Mouse (Mus musculus): ENCODE results near the gene Zfp981. TPM values are rescaled to one million over a fixed set of nuclear protein-coding genes. Genes with fewer than 3 reads are reported as not detected.
"Not testable (repeated sequence)": the region's sequence is repeated elsewhere in the genome, so short reads cannot be mapped to it uniquely, and the experiment has no call there.

Gene Zfp981
- polyA plus RNA-seq, 1 experiment from 2014 or later: 0.11 TPM

DNA sequence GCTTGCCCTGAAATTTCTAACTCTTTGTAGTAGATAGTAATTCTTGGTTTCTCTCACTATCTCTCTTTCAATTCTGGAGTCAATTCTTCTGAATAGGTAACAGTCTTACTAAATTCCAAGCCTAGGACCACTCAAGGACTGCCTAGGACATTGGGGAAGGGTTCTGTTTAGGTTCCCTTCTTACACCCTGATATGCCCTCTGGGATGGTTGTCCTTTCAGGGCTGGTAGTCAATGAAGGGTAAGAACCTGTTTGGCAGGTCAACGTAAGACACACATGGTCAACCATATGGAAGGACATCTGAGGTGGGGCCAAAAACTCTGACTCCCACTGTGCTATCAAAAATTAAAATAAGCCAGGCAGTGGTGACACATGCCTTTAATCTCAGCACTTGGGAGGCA, 9.0 kb upstream of the Zfp981 start:
- no peak for DNase-seq (ENCODE audit: low spot score)
- WGBS: 49% methylated on average over 1 of the region's 1 CpGs

DNA sequence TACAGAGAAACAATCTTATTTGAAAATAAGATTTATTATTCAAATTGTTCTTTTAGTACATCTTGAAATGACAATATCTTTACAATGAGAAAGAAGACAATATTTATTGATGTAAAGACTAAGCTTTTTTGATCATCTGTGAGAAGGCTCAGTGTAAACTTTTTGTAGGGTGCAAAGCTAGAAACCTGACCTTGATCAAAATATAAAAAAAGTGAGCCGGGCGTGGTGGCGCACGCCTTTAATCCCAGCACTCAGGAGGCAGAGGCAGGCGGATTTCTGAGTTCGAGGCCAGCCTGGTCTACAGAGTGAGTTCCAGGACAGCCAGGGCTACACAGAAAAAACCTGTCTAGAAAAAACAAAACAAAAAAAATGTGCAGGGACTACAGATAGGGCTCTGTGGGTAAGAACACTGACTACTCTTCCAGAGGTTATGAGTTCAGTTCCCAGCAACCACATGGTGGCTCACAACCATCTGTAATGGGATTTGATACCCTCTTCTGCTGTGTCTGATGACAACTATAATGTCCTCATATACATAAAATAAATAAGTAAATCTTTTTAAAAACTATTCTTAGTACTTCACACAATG, 8.4 kb upstream of the Zfp981 start:
- not testable (repeated sequence) for H3K27me3 ChIP-seq (replicated peaks; ENCODE audit: low read depth, poor library complexity, severe bottlenecking); H3K4me1 ChIP-seq; H3K27ac ChIP-seq (replicated peaks); H3K4me3 ChIP-seq; H3K36me3 ChIP-seq (replicated peaks); DNase-seq (ENCODE audit: low spot score)
- WGBS: 87% methylated on average over 6 of the region's 6 CpGs
- peaks cover 78% of the 10 kb centered on the region for H3K9me3 ChIP-seq

More for the DNA sequence above, 9.0 kb upstream of the Zfp981 start:
- H3K27ac ChIP-seq (replicated peaks): no peak overlapping the region
- H3K9me3 ChIP-seq: peaks cover 79% of the 10 kb centered on the region
- H3K4me3 ChIP-seq: no peak overlapping the region
- no peaks in the 10 kb centered on the region for H3K4me1 ChIP-seq
- H3K36me3 ChIP-seq (replicated peaks): no peaks in the 10 kb centered on the region
- H3K27me3 ChIP-seq (replicated peaks; ENCODE audit: low read depth, poor library complexity, severe bottlenecking): no peaks in the 10 kb centered on the region

- no peaks in the 10 kb centered on the region for H3K27me3 ChIP-seq (replicated peaks; ENCODE audit: low read depth, poor library complexity, severe bottlenecking)
- peaks cover 76% of the 10 kb centered on the region for H3K9me3 ChIP-seq
- no peak for DNase-seq (ENCODE audit: low spot score)
- no peak overlapping the region for H3K27ac ChIP-seq (replicated peaks)
- 72% methylated on average over 4 of the region's 4 CpGs for WGBS
- no peaks in the 10 kb centered on the region for H3K4me1 ChIP-seq
- H3K4me3 ChIP-seq: no peak overlapping the region
- H3K36me3 ChIP-seq (replicated peaks): no peaks in the 10 kb centered on the region
Observed at GRCm38 (mm10) chr4:146494980-146495379, 6.8 kb upstream of the Zfp981 start.

DNA sequence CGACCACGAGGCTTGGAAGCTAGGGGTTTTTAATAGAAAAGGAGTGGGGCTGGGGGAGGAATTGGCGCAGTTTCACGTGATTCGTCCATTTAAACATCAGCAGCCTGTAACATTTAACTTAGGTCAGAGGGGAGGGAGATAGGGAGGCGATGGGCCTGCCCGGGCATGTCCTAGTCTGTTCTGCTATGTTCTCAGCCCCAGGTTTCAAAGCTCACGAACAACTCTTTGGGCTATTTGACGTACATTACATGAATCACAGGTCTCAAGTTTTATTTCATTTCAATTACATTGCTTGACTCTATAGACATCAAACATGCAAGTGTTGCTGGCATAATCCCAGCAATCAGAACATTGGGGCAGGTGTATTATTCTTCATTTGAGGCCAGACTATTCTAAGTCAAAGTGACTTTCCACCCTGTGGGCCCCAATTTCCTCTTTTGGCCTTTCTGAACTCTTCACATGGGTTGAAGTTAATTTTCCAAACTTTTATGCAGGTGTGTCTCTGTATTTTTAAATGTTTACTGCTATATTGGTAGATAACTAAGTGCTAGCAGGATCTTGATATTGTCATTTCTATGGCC, 4.0 kb upstream of the Zfp981 start:
- not testable (repeated sequence) for H3K27ac ChIP-seq (replicated peaks); H3K27me3 ChIP-seq (replicated peaks; ENCODE audit: low read depth, poor library complexity, severe bottlenecking); DNase-seq (ENCODE audit: low spot score); H3K4me3 ChIP-seq; H3K36me3 ChIP-seq (replicated peaks); H3K4me1 ChIP-seq
- H3K9me3 ChIP-seq: peaks cover 73% of the 10 kb centered on the region
- WGBS: 84% methylated on average over 9 of the region's 9 CpGs

DNA sequence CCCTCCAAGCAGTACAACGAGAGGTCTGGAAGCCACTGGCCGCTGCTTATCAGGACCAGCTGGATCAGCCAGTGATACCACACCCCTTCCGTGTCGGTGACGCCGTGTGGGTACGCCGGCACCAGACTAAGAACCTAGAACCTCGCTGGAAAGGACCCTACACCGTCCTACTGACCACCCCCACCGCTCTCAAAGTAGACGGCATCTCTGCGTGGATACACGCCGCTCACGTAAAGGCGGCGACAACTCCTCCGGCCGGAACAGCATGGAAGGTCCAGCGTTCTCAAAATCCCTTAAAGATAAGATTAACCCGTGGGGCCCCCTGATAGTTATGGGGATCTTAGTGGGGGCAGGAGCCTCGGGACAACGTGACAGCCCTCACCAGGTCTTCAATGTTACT, 7.2 kb downstream of the Zfp981 start:
- not testable (repeated sequence) for DNase-seq (ENCODE audit: low spot score); H3K4me3 ChIP-seq; H3K27ac ChIP-seq (replicated peaks); H3K27me3 ChIP-seq (replicated peaks; ENCODE audit: low read depth, poor library complexity, severe bottlenecking); H3K4me1 ChIP-seq; H3K36me3 ChIP-seq (replicated peaks)
- H3K9me3 ChIP-seq: peaks cover 19% of the 10 kb centered on the region
- 96% methylated on average over 23 of the region's 24 CpGs for WGBS

- peaks cover 43% of the 10 kb centered on the region for H3K9me3 ChIP-seq
- H3K27ac ChIP-seq (replicated peaks); H3K4me3 ChIP-seq; H3K4me1 ChIP-seq; H3K27me3 ChIP-seq (replicated peaks; ENCODE audit: low read depth, poor library complexity, severe bottlenecking); DNase-seq (ENCODE audit: low spot score); H3K36me3 ChIP-seq (replicated peaks): not testable (repeated sequence)
Observed at GRCm38 (mm10) chr4:146511871-146512270, 10.0 kb downstream of the Zfp981 start.

- H3K4me1 ChIP-seq: no peaks in the 10 kb centered on the region
- WGBS: 63% methylated on average over 1 of the region's 1 CpGs
- no peak overlapping the region for H3K27ac ChIP-seq (replicated peaks)
- no peaks in the 10 kb centered on the region for H3K36me3 ChIP-seq (replicated peaks)
- H3K9me3 ChIP-seq: peaks cover 80% of the 10 kb centered on the region
- no peak for DNase-seq (ENCODE audit: low spot score)
- no peak overlapping the region for H3K4me3 ChIP-seq
- H3K27me3 ChIP-seq (replicated peaks; ENCODE audit: low read depth, poor library complexity, severe bottlenecking): no peaks in the 10 kb centered on the region
Observed at GRCm38 (mm10) chr4:146516474-146516873, 14.6 kb downstream of the Zfp981 start.

GRCm38 (mm10) chr4:146517150-146517549, 15.3 kb downstream of the Zfp981 start:
- DNase-seq (ENCODE audit: low spot score); H3K36me3 ChIP-seq (replicated peaks); H3K27me3 ChIP-seq (replicated peaks; ENCODE audit: low read depth, poor library complexity, severe bottlenecking); H3K27ac ChIP-seq (replicated peaks); H3K4me1 ChIP-seq; H3K4me3 ChIP-seq: not testable (repeated sequence)
- 73% methylated on average over 2 of the region's 2 CpGs for WGBS
- peaks cover 81% of the 10 kb centered on the region for H3K9me3 ChIP-seq

DNA sequence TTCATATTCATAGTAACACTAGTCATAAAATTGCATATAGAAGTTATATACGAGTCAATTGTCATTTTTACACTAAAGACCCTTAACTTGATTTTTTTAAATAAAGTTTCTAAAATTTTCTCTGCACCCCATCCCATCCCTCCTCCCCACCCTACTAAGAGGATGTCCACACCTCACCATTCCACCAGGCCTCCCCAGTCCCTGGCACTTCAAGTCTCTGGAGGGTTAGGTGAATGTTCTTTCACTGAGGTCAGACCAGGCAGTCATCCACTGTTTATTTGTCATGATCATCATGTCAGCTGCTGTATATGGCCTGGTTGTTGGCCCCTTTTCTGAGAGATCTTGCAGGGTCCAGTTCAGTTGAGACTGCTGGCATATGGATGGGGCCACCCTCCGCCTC, 18.9 kb downstream of the Zfp981 start:
- H3K9me3 ChIP-seq: peaks cover 96% of the 10 kb centered on the region
- H3K27me3 ChIP-seq (replicated peaks; ENCODE audit: low read depth, poor library complexity, severe bottlenecking): no peaks in the 10 kb centered on the region
- no peak overlapping the region for H3K4me3 ChIP-seq
- H3K27ac ChIP-seq (replicated peaks): no peak overlapping the region
- H3K4me1 ChIP-seq: no peaks in the 10 kb centered on the region
- WGBS: 91% methylated on average over 2 of the region's 2 CpGs
- no peaks in the 10 kb centered on the region for H3K36me3 ChIP-seq (replicated peaks)
- DNase-seq (ENCODE audit: low spot score): no peak

- H3K27me3 ChIP-seq (replicated peaks; ENCODE audit: low read depth, poor library complexity, severe bottlenecking): no peaks in the 10 kb centered on the region
- no peak for DNase-seq (ENCODE audit: low spot score)
- WGBS: 89% methylated on average over 4 of the region's 4 CpGs
- H3K9me3 ChIP-seq: peaks cover 89% of the 10 kb centered on the region
- no peak overlapping the region for H3K27ac ChIP-seq (replicated peaks)
- no peak overlapping the region for H3K4me3 ChIP-seq
- H3K4me1 ChIP-seq: no peaks in the 10 kb centered on the region
- no peaks in the 10 kb centered on the region for H3K36me3 ChIP-seq (replicated peaks)
Observed at GRCm38 (mm10) chr4:146534574-146534973, 32.7 kb downstream of the Zfp981 start.

DNA sequence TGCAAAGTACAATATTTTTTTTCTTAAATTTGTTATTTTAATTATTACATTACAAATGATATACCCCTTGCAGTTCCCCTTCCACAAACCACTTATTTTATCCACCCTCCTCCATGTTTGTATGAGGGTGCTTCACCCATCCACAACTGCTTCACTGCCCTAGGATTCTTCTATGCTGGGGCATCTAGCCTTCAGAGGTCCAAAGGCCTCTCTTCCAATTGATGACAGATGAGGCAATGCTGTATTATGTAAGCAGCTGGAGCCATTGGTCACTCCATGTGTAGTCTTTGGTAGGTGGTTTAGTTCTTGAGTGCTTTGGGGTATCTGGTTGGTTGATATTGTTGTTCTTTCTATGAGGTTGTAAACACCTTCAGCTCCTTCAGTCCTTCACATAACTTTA, 34.1 kb downstream of the Zfp981 start:
- H3K27ac ChIP-seq (replicated peaks): no peak overlapping the region
- no peak for DNase-seq (ENCODE audit: low spot score)
- no peaks in the 10 kb centered on the region for H3K27me3 ChIP-seq (replicated peaks; ENCODE audit: low read depth, poor library complexity, severe bottlenecking)
- H3K4me3 ChIP-seq: no peak overlapping the region
- no peaks in the 10 kb centered on the region for H3K4me1 ChIP-seq
- peaks cover 84% of the 10 kb centered on the region for H3K9me3 ChIP-seq
- H3K36me3 ChIP-seq (replicated peaks): no peaks in the 10 kb centered on the region

GRCm38 (mm10) chr4:146579905-146580873, 78.4 kb downstream of the Zfp981 start:
- not testable (repeated sequence) for H3K27me3 ChIP-seq (replicated peaks; ENCODE audit: low read depth, poor library complexity, severe bottlenecking); H3K27ac ChIP-seq (replicated peaks); H3K9me3 ChIP-seq; DNase-seq (ENCODE audit: low spot score); H3K4me1 ChIP-seq; H3K36me3 ChIP-seq (replicated peaks)
- peak overlapping the region; percentile 42 for H3K4me3 ChIP-seq
- 2% methylated on average over 14 of the region's 111 CpGs for WGBS

All from embryonic facial prominence, embryonic 10.5 days (tissue).